Mouse (Mus musculus): Measurements from ENCODE around the gene Exosc8. TPM values are rescaled to one million over a fixed set of nuclear protein-coding genes. Genes with fewer than 3 reads are reported as not detected.
"Not testable (repeated sequence)": the region's sequence is repeated elsewhere in the genome, so short reads cannot be mapped to it uniquely, and the experiment has no call there.

The Exosc8 gene
- total RNA-seq, 2 experiments from 2014 or later = 34.3 to 37.3 TPM

GRCm38 (mm10) chr3:54734411-54735246, 564 bp downstream of the Exosc8 start:
- no peak for TF ChIP-seq CTCF (IDR thresholded peaks at IDR 0.05)
- Histone ChIP-seq H3K4me3 (peak overlapping the region; percentile 99), H3K27ac (peak overlapping the region; percentile 100)
- intact Hi-C loops (cut with DNase I) = loop anchor here (1.0 to 5.0 kb wide), 5 partner anchors 22 to 328 kb away; partner anchors contain the start of gene Rfxap
- DNase-seq (ENCODE audit: extremely low spot score in 1 of 2, low spot score in 2 of 2) = peak; percentile 91 to 95

DNA sequence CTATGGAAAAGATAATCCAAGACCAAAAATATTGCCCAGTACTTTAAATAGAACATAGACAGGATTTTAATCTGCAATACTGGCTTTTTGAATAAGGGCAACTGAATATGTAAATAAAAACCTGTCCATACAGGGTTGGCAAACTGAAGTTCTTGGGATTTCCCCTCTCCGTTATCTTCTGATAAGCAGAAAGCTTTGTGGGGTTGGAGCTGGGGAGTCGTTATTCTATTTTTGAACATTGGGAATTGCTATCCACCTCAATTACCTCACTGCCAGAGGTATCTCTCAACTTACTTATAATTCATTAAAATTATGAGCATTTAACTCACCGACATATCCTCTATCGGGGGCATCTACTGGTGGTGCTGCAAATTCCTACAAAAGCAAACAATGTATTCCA, 2.8 kb downstream of the Exosc8 start:
- DNase-seq (ENCODE audit: extremely low spot score in 1 of 2, low spot score in 2 of 2) = no peak
- intact Hi-C loops (cut with DNase I) = no loop called here
- Histone ChIP-seq H3K4me3 (no peak overlapping the region), H3K27ac (no peak overlapping the region)
- TF ChIP-seq CTCF (IDR thresholded peaks at IDR 0.05) = no peak

DNA sequence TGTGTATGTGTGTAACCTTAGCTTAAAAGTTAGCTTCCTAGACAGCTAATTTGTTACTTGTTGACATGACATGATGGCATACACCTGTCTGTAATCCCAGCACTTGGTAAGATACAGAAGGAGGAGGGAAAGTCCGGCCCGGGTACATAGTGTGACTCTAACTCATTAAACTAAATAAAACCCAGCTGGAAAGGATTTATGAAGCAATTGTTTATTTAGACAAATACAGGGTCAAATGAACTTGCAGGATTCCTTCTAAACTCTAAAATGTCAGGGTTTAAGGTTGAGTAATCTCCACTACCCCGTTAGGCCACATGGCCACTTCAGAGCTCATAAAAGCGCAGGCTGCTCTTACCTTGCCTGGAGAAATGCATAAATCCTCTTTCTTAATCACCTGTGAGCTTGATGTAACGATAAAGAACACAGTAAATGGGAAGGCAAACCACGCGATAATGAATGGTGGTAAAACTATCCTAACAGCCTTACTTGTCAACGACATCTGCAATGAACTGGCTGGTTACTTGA, 3.5 kb downstream of the Exosc8 start:
- intact Hi-C loops (cut with DNase I) = no loop called here
- no peak for DNase-seq (ENCODE audit: extremely low spot score in 1 of 2, low spot score in 2 of 2)
- no peak overlapping the region for H3K27ac ChIP-seq

GRCm38 (mm10) chr3:54728100-54728499, 7.1 kb downstream of the Exosc8 start:
- intact Hi-C loops (cut with DNase I) = no loop called here
- H3K4me3 ChIP-seq = no peak overlapping the region
- no peak for DNase-seq (ENCODE audit: extremely low spot score in 1 of 2, low spot score in 2 of 2)
- TF ChIP-seq CTCF (IDR thresholded peaks at IDR 0.05) = no peak
- no peak overlapping the region for H3K27ac ChIP-seq

More for the DNA sequence above, 3.5 kb downstream of the Exosc8 start:
- no peak for TF ChIP-seq CTCF (IDR thresholded peaks at IDR 0.05)
- no peak overlapping the region for H3K4me3 ChIP-seq

DNA sequence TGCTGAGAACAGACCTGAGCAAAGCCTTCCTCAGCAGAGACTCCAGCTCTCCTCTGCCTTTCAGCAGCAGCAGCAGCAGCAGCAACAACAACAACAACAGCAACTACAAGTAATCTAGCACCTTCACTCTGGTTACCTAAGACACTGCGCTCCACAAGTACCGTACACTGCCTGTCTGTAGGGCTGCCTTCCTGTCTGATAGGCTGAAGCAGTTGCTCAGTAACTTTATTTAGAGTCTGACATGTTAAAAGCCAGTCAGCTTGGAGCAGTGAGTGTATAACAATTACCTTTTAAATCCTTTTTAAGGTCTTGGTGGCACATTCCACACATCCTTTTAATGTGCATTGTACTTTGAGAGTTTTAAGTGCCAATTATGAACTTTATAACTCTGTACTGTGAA, 7.6 kb downstream of the Exosc8 start:
- TF ChIP-seq CTCF (IDR thresholded peaks at IDR 0.05) = no peak
- no peak for DNase-seq (ENCODE audit: extremely low spot score in 1 of 2, low spot score in 2 of 2)
- no peak overlapping the region for H3K27ac ChIP-seq
- no peak overlapping the region for H3K4me3 ChIP-seq
- intact Hi-C loops (cut with DNase I) = no loop called here

DNA sequence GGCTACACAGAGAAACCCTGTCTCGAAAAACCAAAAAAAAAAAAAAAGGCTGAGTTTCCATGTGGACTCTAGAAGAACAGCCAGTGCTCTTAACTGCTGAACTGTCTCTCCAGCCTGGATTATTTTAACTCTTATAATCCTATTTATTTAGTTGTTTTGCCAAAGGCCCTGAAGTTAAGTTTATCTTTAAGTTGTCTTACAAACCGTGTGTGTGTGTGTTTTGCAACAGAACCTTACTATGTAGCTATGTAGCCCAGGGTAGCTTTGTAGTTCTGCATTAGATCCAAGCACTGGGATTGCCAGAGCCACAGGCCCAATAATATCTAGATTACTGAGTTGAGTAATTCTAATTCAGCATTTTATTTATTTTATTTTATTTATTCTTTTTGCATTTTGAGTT, 9.8 kb downstream of the Exosc8 start:
- Histone ChIP-seq H3K4me3 (no peak overlapping the region), H3K27ac (no peak overlapping the region)
- TF ChIP-seq CTCF (IDR thresholded peaks at IDR 0.05) = no peak
- intact Hi-C loops (cut with DNase I) = no loop called here
- DNase-seq (ENCODE audit: extremely low spot score in 1 of 2, low spot score in 2 of 2) = no peak

DNA sequence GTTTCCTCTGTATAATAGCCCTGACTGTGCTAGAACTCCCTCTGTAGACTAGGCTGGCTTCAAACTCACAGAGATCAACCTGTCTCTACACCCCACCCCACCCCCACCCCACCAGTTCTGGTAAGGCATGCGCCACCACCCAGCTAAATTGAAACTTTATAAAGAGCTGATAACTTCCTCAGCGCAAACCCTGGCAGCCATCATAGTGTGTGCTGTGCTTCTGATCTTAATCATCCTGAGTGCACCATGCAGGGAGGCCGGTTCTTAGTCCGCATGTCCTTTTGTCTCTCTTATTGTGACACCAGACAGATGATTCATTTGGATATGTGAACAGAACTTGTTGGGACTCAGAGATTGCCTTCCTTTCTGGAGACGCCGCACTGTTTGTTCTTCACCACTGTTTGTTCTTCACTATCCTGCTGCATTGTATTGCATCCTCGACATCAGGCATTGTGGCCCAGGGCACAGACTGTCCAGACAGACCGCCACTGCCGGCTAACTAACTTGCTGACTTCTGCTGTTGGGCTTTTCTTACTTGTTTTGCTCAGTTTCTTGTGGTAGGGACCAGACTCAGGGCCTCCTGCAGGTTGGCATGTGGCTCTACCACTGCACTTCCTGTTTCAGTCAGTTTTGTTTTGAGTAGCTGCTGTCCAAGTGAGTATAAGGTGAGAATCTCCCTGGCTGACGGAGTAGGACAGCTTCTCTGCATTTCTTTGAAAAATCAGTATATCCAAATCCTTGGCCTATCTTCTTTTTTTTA, 11.3 kb downstream of the Exosc8 start:
- TF ChIP-seq CTCF (IDR thresholded peaks at IDR 0.05) = no peak
- DNase-seq (ENCODE audit: extremely low spot score in 1 of 2, low spot score in 2 of 2) = no peak
- Histone ChIP-seq H3K4me3 (no peak overlapping the region), H3K27ac (no peak overlapping the region)
- intact Hi-C loops (cut with DNase I) = no loop called here

DNA sequence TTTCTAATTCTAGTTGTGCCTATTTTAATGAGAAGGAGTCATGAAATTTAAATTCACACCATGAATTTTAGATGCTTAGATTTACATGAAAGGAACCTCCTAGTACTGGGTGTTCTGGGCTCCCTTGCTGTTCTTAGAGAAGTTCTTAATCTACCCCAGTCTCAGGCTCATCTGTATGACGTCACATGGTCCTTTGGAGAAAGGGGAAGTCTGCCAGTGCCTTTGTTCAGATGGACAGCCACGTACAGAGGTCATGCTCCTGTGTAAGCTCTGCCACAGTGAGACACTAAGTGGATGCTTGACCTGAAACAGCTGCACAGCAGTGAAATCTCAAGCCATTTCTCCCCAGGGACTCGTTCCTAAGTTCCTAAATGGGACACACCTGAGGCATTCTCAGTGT, 16.2 kb downstream of the Exosc8 start:
- Histone ChIP-seq H3K27ac (no peak overlapping the region), H3K4me3 (no peak overlapping the region)
- DNase-seq (ENCODE audit: extremely low spot score in 1 of 2, low spot score in 2 of 2) = no peak
- no peak for TF ChIP-seq CTCF (IDR thresholded peaks at IDR 0.05)
- intact Hi-C loops (cut with DNase I) = no loop called here

DNA sequence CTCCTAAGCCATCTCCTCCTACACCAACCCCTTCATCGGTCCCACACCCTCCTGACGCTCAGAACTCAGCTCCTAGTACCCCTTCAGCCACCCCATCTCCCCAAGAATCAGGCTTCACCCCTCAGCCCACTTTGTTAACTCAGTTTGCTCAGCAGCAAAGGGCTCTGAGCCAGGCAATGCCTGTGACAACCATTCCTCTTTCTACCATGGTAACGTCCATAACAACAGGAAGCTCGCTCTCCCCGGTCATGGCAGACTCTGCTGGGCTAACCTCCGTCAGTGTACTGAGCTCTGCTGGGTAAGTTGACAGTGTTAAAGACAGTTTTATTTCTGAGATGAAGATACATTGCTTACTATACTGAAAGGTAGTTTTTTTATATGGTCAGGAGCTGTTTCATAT, 17.8 kb downstream of the Exosc8 start:
- no peak for TF ChIP-seq CTCF (IDR thresholded peaks at IDR 0.05)
- intact Hi-C loops (cut with DNase I) = no loop called here
- DNase-seq (ENCODE audit: extremely low spot score in 1 of 2, low spot score in 2 of 2) = no peak

GRCm38 (mm10) chr3:54715461-54715860, 19.7 kb downstream of the Exosc8 start:
- Histone ChIP-seq H3K4me3 (no peak overlapping the region), H3K27ac (no peak overlapping the region)
- DNase-seq (ENCODE audit: extremely low spot score in 1 of 2, low spot score in 2 of 2) = peak; percentile 29 to 33
- intact Hi-C loops (cut with DNase I) = no loop called here
- no peak for TF ChIP-seq CTCF (IDR thresholded peaks at IDR 0.05)

More for the DNA sequence above, 17.8 kb downstream of the Exosc8 start:
- no peak overlapping the region for H3K4me3 ChIP-seq
- no peak overlapping the region; the same call in 1 of the 2 replicates for H3K27ac ChIP-seq

DNA sequence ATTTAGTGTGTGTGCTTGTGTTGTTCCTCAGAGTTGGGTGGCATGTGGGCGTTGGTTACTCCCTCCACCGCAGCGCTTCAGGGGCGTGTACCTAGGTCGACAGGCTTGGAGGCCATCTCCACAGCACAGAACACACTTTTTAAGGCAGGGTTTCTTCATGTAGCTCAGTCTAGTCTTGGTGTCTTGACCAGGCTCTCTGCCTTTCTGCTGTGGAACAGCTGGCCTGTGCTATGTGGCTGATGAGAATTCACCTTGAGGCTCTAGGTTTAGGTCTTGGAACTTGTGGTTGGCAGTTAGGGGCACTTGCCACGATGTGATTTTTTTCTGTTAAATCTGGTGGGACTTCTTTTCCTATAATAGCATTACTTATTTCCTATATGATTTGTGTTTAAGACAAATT, 20.9 kb downstream of the Exosc8 start, which contains the start of gene Gm21958:
Gm21958 (minus strand) TSS at position 101 of the 400 bp plus-strand sequence.
- no peak for TF ChIP-seq CTCF (IDR thresholded peaks at IDR 0.05)
- intact Hi-C loops (cut with DNase I) = no loop called here
- Histone ChIP-seq H3K4me3 (no peak within 1 kb of the TSS), H3K27ac (no peak within 1 kb of the TSS)
- DNase-seq (ENCODE audit: extremely low spot score in 1 of 2, low spot score in 2 of 2) = no peak

DNA sequence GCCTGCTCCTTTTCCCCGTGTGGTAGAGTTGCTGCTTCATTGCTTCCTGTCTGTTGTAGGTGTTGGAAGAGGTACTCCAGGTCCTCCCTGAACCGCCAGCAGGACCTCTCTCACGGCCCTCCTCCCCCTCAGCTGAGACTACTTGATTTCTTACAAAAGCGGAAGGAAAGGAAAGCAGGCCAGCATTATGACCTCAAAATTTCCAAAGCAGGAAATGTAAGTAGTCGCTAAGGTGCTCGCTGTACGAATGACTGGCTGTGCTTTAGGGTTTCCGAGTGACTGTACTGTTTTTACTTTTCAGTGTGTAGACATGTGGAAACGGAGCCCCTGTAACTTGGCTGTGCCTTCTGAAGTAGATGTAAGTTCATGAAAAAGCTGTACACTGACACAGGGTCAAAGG, 26.2 kb downstream of the Exosc8 start:
- intact Hi-C loops (cut with DNase I) = no loop called here
- H3K27ac ChIP-seq = no peak overlapping the region
- no peak for DNase-seq (ENCODE audit: extremely low spot score in 1 of 2, low spot score in 2 of 2)
- no peak for TF ChIP-seq CTCF (IDR thresholded peaks at IDR 0.05)
- no peak overlapping the region for H3K4me3 ChIP-seq

GRCm38 (mm10) chr3:54704106-54704505, 31.1 kb downstream of the Exosc8 start:
- intact Hi-C loops (cut with DNase I); H3K4me3 ChIP-seq; H3K27ac ChIP-seq; DNase-seq (ENCODE audit: extremely low spot score in 1 of 2, low spot score in 2 of 2): not testable (repeated sequence)

Measured in left cerebral cortex, adult 2 months (tissue).